Mouse (Mus musculus): ENCODE measurements around the gene Aldh6a1. TPM values are rescaled to one million over a fixed set of nuclear protein-coding genes. Genes with fewer than 3 reads are reported as not detected.

The Aldh6a1 gene
- 10 to 100 TPM; 70.2 to 91.6 TPM for total RNA-seq (2021)
- long read RNA-seq, experiment 1, transcript Aldh6a1-201 (12 exons, 3,399 nt), result major isoform, 48 of 64 reads
- long read RNA-seq, experiment 1, partial matches to known transcripts, result 2 of 64 reads
- long read RNA-seq, experiment 1, other reads (novel, unspliced or antisense), result 14 of 64 reads
- long read RNA-seq, experiment 2, transcript Aldh6a1-201 (12 exons, 3,399 nt), result major isoform, 80 of 105 reads
- long read RNA-seq, experiment 2, partial matches to known transcripts, result 8 of 105 reads
- long read RNA-seq, experiment 2, other reads (novel, unspliced or antisense), result 17 of 105 reads

DNA sequence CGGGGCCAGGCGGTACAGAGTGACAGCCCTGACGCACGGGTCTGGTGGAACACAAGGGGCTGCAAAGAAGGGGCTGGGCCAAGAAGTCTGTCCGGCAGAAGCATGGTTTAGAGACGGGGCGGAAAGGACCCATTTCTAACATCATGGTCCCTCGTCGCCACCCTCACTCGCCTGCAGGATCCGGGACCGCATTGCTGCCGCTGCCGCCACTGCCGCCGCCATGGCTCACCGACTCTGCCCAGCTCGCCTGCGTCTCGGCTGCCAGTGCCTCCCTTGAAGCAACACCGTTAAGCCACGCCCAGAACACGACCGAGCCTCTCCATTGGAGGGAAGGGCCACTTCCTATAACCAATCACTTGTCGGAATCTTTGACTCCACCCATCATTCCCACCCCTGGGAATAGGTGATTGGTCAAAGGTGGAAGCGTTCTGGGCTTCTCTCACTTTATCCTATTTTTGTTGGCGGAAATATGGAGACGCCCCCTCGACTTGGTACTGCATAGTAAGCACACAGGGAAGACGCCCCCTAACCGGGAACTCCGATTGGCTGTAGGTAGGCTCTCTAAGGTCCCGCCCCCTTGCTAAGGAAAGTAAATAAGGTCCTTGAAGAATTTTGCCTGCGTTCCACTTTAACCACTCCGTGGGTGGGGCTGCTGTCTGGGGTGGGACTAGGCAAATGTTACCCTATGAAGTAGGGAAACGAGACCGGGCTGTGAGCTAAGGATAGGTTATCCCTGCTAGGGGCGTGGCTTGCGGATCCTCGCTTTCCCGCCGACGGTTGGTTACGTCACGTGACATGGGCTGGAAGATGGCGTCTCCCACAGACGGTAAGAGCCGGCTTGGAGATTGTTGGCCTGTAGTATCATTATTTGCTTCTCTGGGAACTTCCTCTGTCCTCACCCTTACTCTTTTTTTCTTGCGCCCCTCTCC, at the start of gene Aldh6a1, which contains the start of gene Lin52:
Gene Aldh6a1, minus strand, starts transcription at position 287 of the 929 bp plus-strand sequence.
Gene Lin52, plus strand, starts transcription at position 705 of the 929 bp plus-strand sequence.
- intact Hi-C loops (cut with DNase I), result loop anchor here (5.0 kb wide), 1 partner anchor 34 kb away; the partner anchor contains the start of gene Rnf113a2
- DNase-seq, result peak; percentile 90 to 95

- intact Hi-C loops (cut with DNase I), result no loop called here
- DNase-seq, result no peak
Measured at GRCm38 (mm10) chr12:84496795-84497194, 46.0 kb upstream of the Aldh6a1 start.

GRCm38 (mm10) chr12:84487324-84488056, 36.7 kb upstream of the Aldh6a1 start:
- peak in 1 of 2 experiments; percentile 4 for DNase-seq
- intact Hi-C loops (cut with DNase I), result no loop called here

- intact Hi-C loops (cut with DNase I), result no loop called here
Measured at GRCm38 (mm10) chr12:84482778-84483585, 32.2 kb upstream of the Aldh6a1 start.

GRCm38 (mm10) chr12:84481251-84481650, 30.4 kb upstream of the Aldh6a1 start:
- intact Hi-C loops (cut with DNase I), result no loop called here
- no peak for DNase-seq

More at GRCm38 (mm10) chr12:84482778-84483585, 32.2 kb upstream of the Aldh6a1 start:
- no peak for DNase-seq

DNA sequence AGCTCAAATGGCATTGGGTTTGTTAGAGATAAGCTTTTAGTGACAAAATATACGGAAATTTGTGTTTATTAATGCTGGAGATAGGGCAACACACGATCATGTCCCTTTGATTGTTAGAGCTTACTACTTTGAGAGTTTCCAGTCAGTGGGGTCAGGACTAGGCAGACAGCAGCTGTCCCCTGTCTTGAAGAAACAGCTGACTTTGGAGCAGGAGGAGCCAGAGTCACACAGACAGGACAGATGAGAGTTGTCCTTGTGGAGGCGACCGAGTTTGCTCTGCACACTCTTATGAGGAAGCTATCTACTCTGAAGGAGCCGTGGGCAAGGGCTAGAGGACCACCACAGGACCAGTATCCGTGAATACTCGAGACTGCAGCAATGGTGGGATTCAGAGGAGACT, 28.1 kb upstream of the Aldh6a1 start:
- intact Hi-C loops (cut with DNase I), result no loop called here
- DNase-seq, result no peak

GRCm38 (mm10) chr12:84468701-84469100, 17.9 kb upstream of the Aldh6a1 start:
- intact Hi-C loops (cut with DNase I), result no loop called here
- no peak for DNase-seq

GRCm38 (mm10) chr12:84462856-84463255, 12.1 kb upstream of the Aldh6a1 start:
- DNase-seq, result no peak
- intact Hi-C loops (cut with DNase I), result no loop called here

GRCm38 (mm10) chr12:84461416-84461815, 10.6 kb upstream of the Aldh6a1 start:
- DNase-seq, result no peak
- intact Hi-C loops (cut with DNase I), result no loop called here

DNA sequence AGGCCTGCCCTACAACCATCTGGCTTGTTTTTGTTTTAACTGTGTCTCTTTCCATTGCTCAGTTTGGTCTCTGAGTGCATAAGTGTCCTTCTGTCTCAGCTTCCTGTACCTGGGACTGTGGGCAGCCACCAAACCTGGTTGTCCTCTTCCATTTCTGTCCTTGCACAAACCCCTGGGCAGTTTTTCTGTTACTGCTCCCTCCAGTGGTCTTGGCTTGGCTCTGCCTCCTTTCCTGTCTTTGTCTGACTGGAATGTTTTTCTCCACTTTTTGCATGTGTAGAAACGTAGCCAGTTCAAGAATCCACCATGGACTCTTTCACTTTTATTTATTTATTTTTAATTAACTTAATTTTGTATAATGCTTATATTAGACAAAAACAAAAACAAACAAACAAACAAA, 9.0 kb upstream of the Aldh6a1 start:
- no peak for DNase-seq
- intact Hi-C loops (cut with DNase I), result no loop called here

DNA sequence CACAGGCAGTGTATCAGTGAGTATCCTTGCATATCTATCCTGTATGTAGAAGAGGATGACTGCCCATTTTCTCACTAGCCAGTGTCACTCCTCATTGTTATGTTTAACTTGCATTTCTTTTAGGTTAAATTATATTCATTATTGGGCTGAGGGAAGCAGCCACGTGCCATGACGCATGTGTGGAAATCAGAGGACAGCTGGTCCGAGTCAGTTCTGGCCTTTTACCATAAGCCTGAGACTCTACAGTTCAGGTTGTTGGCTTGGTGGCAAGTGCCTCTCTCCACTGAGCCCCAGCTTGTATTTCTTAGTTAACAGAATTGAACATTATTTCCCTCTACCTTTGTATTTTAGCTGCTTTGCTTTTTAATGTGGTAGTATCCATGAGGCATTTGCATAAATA, 6.1 kb upstream of the Aldh6a1 start:
- no peak for DNase-seq
- intact Hi-C loops (cut with DNase I), result no loop called here

GRCm38 (mm10) chr12:84451801-84452200, 997 bp upstream of the Aldh6a1 start:
- DNase-seq, result peak in 1 of 2 experiments; percentile 15
- intact Hi-C loops (cut with DNase I), result loop anchor here (5.0 kb wide), 1 partner anchor 34 kb away; the partner anchor contains the start of gene Rnf113a2

- intact Hi-C loops (cut with DNase I), result loop anchor here (5.0 kb wide), 1 partner anchor 33 kb away; the partner anchor contains the start of gene Rnf113a2
Measured at GRCm38 (mm10) chr12:84450351-84450717, 470 bp downstream of the Aldh6a1 start.

DNA sequence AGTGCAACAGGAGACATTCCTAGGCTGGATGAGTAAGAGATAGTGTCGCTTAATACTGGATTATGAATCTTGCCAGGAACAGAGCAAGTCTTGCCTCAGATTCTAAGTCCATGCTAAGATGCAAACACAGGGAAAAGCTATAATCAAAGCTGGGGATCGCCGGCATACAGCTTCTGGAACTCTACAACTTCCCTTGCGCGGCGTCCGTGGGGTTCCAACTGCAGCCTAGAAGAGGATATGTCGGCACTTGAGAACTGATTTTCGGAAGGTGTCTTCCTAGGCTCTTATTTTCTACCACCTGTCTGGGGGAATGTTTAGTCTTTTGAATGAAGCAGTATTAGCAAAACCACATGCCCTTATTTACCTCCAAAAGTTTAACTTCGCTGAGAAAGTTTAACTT, 917 bp downstream of the Aldh6a1 start:
- intact Hi-C loops (cut with DNase I), result loop anchor here (5.0 kb wide), 1 partner anchor 33 kb away; the partner anchor contains the start of gene Rnf113a2
- DNase-seq, result no peak

More at GRCm38 (mm10) chr12:84450351-84450717, 470 bp downstream of the Aldh6a1 start:
- DNase-seq, result peak in 1 of 2 experiments; percentile 11

DNA sequence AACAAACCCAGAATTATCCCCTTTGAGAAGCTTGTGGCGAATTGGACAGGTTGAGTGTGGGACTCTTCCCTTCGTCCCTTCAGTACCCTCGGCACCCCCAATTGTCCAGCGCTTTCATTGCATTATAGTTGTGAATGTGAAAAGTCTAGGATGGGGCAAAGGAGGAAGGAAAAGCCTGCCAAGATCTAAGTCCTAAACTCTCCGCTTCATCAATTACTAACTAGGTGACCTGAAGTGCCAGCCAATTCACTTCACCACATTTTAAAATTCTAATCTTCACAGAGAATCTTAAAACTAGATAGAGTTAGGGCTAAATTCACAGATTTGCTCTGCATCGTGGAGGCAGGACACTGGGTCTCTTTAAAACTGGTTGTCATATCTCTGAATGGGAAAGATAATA, 2.6 kb downstream of the Aldh6a1 start:
- DNase-seq, result no peak
- intact Hi-C loops (cut with DNase I), result no loop called here

- no peak for DNase-seq
- intact Hi-C loops (cut with DNase I), result no loop called here
Measured at GRCm38 (mm10) chr12:84447386-84447785, 3.4 kb downstream of the Aldh6a1 start.

GRCm38 (mm10) chr12:84442526-84442925, 8.3 kb downstream of the Aldh6a1 start:
- no peak for DNase-seq
- intact Hi-C loops (cut with DNase I), result no loop called here

- no peak for DNase-seq
- intact Hi-C loops (cut with DNase I), result no loop called here
Measured at GRCm38 (mm10) chr12:84438697-84439096, 12.1 kb downstream of the Aldh6a1 start.

DNA sequence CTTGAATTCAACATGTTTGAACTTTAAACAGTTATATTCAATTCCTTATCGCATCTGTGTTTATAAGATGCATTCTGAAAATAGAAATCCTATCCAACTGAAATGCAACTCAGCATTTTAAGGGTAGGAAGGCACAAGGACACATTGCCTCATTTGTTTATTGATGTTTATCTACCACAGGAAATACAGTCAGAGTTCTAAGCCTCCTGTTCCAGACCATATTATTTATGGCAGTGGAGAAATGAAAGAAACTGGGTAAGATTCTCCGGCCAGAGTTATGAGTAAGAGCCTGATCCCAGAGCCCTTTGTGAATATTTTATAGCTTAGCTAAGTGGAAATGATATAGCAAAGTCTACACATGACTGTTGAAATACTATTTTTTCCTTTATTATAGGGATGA, 21.0 kb downstream of the Aldh6a1 start:
- no peak for DNase-seq

More for the DNA sequence above, 21.0 kb downstream of the Aldh6a1 start:
- intact Hi-C loops (cut with DNase I), result no loop called here
